Mouse (Mus musculus) megakaryocyte progenitor cell, adult 5-6 weeks (primary cell): ENCODE data around the gene Slc29a4. TPM values are rescaled to one million over a fixed set of nuclear protein-coding genes. Genes with fewer than 3 reads are reported as not detected.

Source experiments
- total RNA-seq, 2 experiments: library from RNA; stranded (forward) in 1 of 2; stranded (reverse) in 1 of 2; fragments of 157-497, 149-512 nt in 1 of 2; fragments of 200-1000 nt in 1 of 2; gene quantifications; 2 replicates each; pipeline versions ENCODE4 v1.2.3 to v1.2.4; 2015 to 2017

Gene Slc29a4
- total RNA-seq, 2 experiments from 2014 or later, result not detected

Other genes starting within 250 kb of the Slc29a4 start
- 5.6 and 6.8 TPM in 2 replicates for gene Ap5z1, start 228.6 kb upstream of the Slc29a4 start, total RNA-seq (2015)
- 4.7 and 8.0 TPM in 2 replicates for gene Ap5z1, start 228.6 kb upstream of the Slc29a4 start, total RNA-seq (2017)
- gene Papolb, start 162.4 kb upstream of the Slc29a4 start, total RNA-seq (2015), result not detected in 2 replicates
- not detected in 2 replicates for gene Papolb, start 162.4 kb upstream of the Slc29a4 start, total RNA-seq (2017)
- not detected in 2 replicates for gene Radil, start 141.4 kb upstream of the Slc29a4 start, total RNA-seq (2015)
- not detected in 2 replicates for gene Radil, start 141.4 kb upstream of the Slc29a4 start, total RNA-seq (2017)
- not detected in 2 replicates for gene Mmd2, start 83.7 kb upstream of the Slc29a4 start, total RNA-seq (2015)
- gene Mmd2, start 83.7 kb upstream of the Slc29a4 start, total RNA-seq (2017), result not detected in 2 replicates
- 17.6 and 18.0 TPM in 2 replicates for gene Wipi2, start 64.8 kb upstream of the Slc29a4 start, total RNA-seq (2015)
- gene Wipi2, start 64.8 kb upstream of the Slc29a4 start, total RNA-seq (2017), result 29.3 and 35.3 TPM in 2 replicates
- 27.3 and 30.2 TPM in 2 replicates for gene Tnrc18, start 125.2 kb downstream of the Slc29a4 start, total RNA-seq (2015)
- gene Tnrc18, start 125.2 kb downstream of the Slc29a4 start, total RNA-seq (2017), result 10.9 and 14.5 TPM in 2 replicates
- 1.9 and 2.2 TPM in 2 replicates for gene Fbxl18, start 202.9 kb downstream of the Slc29a4 start, total RNA-seq (2015)
- gene Fbxl18, start 202.9 kb downstream of the Slc29a4 start, total RNA-seq (2017), result 2.4 and 2.6 TPM in 2 replicates
- 5,014 and 5,318 TPM in 2 replicates for gene Actb, start 214.2 kb downstream of the Slc29a4 start, total RNA-seq (2015)
- 3,372 and 3,558 TPM in 2 replicates for gene Actb, start 214.2 kb downstream of the Slc29a4 start, total RNA-seq (2017)